Mouse (Mus musculus): Measurements from ENCODE around the gene Wscd1.

Gene Wscd1

DNA sequence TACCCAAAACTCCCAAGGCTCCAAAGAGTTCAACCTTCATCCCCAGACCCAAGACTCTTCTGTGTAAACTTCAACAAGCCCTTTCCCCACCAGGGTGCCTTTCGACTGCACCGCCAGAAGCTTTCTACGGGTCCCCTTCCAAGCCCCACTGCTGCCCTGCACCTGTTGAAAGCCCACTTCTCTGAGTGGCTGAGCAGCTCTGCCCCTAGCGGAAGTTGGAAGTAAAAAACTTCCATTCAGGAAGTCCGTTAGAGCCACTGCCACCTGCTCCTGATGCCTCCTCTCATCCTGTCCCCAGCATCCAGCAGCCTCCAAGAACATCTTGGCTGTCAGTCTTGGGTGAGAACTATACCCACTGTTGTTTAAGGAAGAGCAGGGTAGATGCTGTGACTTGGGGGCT, at the start of gene Wscd1:
TSS of gene Wscd1 (plus strand) at position 250 of the 400 bp plus-strand sequence.
- DNase-seq (ENCODE audit: low spot score in 2 of 2) = peak in 1 of 2 experiments; percentile 1

DNA sequence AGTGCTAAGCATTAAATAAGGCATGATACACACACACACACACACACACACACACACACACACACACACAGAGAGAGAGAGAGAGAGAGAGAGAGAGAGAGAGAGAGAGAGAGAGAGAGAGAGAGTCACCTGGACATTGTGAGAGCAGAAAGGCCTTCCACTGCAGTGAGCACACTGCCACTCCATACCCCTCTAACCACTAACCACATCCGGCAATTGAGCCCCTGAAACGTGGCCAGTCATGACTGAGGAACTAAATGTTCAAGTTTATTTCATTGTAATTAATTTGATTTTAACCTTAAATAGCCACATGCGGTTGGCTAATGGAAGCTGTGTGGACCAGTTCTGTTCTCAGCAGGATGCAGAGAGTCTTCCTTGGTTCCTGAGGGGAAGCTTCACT, 21.7 kb upstream of the Wscd1 start:
- no peak for DNase-seq (ENCODE audit: low spot score in 2 of 2)

DNA sequence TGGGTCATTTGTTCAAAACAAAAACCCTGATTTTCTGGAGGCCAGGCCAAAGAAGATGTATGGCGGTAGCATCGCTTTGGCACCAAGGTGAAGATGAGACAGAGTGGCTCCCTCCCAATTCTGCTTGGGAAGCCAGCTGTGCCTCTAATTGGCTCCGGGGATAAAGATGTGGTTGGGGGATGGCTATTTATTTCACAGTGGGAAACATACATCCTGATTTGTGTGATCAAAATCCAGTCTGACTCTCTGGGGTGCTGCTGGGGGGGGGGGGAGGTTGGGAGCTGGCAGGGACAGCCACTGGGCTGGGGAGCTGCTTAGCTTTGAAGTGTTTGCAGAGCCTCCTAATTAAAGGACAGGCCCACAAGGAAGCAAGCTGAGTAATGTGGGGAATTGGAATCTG, 20.4 kb upstream of the Wscd1 start:
- no peak for DNase-seq (ENCODE audit: low spot score in 2 of 2)

DNA sequence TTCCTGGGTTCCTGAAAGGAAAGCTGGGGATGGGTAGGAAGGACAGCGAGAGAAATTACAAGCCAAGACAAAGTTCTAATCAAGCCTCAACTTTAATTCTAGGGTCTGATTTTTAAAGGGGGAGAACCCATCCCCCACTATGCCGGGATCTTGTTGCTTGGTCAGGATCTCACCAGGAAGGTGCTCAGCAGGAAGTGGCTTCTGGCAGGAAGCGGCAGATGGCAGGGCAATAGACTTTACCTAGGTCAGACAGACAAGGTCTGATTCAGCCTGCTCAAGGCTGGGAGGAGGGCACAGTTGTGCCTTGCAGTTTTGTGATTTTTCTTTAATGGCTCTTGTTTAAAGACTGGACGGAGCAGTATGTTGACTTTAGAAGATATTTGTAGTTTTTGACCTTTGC, 15.9 kb upstream of the Wscd1 start:
- DNase-seq (ENCODE audit: low spot score in 2 of 2) = no peak

DNA sequence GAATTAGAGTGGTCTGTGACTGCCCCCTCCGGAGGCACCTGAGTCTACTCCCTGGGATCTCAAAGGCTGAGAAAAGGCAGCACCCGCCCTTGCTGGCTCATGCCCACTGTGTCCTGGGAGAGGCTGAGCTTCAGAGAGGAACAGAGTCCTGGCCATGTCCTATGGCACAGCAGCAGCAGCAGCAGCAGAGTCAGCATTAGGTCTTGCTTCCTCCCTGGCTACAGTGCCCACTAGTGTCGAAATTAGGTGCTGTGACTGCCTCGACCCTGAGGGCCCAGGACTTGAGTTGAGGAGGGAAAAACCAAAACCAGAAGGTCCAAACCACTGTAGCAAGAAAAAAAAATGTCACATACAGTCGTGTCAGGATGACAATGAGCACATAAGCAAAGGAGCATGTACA, 12.6 kb upstream of the Wscd1 start:
- DNase-seq (ENCODE audit: low spot score in 2 of 2) = no peak

DNA sequence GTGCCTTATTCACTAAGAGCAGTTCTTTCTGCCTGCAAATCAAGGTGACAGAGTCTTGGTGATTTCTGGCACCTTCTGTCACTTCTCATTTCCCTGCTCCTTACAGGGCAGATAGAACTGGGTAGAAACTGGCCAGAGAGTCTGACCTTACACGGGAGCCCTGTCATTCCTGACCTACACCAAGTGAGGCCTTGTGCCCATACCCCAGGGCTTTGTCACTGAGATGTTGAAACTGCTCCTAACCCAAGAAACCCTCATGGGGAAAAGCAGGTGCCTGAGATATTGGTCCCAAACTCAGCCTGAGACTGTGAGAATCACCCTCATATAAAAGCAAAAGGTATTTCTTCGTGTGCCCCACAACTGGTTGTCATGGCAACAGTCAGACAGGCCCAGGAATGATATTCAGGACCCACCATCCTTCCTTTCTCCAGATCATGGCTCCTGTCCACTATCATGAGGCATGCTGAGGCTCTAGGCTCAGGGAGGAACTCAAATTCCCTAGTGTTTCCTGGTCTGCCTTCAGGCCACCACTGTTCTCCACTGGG, 11.1 kb upstream of the Wscd1 start:
- no peak for DNase-seq (ENCODE audit: low spot score in 2 of 2)

DNA sequence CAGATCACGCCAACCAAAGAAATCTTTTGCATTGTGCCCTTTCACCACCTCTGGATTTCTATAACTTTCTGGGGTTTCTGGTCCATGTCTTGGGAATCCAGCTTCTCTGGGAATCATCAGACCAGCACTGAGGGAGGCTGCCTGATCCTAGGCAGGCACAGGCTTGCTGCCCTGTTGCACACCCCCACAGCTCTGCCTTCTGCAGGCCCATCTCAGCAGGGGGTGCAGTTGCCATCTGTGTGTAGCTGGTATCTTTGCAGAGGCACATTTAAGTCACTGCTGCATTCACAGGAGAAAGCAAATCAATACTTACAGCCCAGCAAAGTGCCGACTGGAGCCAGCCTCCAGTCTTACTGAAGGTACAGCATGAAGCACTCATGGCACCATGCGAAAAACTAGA, 3.8 kb upstream of the Wscd1 start:
- no peak for DNase-seq (ENCODE audit: low spot score in 2 of 2)

DNA sequence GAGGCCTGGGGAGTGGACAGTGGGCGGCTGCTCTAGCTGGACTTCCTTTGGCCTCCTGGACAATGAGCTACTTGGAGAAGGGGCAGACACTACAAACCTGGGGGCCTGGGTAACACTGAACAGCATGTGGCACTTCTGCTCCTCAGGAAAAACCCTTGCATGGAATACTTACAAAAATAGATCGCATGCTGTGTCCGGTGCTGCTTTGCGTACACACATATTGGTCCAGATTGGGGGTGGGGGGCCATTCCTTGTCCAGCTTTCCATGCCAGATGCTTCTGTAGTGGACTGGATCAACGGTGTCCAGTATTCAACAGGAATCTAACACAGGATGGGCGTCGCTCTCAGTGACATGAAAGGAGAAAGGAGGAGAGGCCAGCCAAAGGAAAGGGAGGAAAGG, 2.0 kb upstream of the Wscd1 start:
- DNase-seq (ENCODE audit: low spot score in 2 of 2) = no peak

DNA sequence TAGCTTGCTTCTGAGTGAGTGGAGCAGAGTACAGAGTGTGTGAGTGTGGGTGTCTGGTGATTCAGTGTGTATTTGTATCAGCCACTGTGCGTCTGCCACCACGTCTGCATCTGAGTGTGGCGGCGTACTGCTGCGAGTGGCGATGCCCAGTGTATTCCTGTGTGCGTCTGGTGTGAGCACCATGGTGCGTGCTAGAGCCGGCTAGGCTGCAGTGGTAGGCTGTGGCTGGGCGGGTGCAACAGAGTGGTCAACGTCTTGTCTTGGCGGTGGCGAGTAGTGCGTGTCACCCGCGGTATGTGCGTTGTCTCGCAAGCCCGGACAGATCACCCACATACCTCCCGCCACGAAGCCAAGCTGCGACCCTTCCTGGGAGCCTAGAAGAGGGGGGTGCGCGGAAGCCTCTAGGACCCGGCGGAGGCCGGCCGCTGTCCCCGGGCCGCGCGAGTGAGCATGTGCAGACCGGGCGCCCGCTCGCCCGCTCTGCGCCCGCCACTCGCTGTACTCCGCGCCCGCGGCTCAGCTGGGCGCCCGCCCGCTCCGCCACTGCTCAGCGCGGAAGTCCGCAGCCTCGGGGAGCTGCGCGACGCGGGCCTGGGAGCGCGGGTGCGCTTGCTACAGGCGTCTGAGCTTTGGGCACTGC, 934 bp downstream of the Wscd1 start:
- DNase-seq (ENCODE audit: low spot score in 2 of 2) = peak in 1 of 2 experiments; percentile 6

DNA sequence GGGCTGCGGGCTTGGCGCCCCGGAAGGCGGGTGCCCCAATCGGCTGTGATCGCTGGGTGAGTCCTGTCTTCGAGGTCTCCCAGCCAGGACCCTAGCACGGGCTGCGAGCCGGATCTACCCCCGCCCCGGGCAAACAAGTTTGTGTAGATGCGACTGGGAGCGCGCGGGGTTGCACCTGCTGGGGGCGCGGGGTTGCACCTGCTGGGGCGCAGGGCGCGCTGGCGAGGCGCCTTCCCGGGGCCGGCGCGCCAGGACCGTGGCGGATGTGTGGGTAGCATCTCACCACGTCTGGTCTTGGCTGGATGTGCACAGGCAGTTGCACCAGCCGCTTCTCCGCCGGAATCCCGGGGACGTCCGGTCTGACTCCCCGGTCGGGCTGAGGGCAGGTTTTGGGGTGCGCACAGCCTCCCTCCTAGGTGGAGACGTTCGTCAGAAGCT, 1.5 kb downstream of the Wscd1 start:
- peak in 1 of 2 experiments; percentile 1 for DNase-seq (ENCODE audit: low spot score in 2 of 2)

DNA sequence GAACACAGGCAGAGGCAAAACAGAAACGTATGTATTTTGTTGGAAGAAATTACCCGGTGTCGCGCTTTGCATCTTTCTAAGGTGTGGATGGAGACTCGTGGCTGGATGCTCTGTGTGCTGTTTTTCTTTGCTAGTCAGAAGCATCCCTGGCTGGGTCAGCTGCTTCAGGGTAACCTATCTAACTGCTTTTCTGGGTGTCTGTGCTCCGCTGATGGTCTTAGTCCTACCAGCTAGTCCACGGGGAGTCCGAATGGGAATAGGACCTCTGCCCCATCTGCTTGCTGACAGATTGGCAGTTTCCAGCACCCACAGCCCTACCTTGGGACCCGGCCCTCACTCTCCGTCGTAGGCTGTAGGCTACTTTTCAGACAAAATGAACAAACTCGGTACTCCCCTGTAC, 2.0 kb downstream of the Wscd1 start:
- no peak for DNase-seq (ENCODE audit: low spot score in 2 of 2)

DNA sequence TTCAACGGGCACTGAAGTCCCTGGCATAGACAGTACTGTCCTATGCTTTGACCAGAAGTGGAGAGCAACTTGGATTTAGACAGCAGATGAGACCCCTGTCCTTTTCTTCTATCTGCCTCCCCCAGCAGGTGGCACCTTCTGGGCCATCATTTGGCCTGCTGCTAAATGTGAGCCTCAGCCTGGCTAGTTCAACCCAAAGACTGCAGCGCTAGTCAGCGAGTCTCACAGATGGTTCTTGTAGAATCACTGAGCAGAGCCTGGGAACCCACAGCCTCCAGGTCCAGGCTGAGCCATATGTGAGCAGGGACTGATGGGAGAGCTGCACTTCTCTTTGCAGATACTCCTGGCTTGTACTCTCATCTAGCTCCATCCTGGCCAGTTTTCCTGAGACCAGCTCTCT, 2.9 kb downstream of the Wscd1 start:
- no peak for DNase-seq (ENCODE audit: low spot score in 2 of 2)

DNA sequence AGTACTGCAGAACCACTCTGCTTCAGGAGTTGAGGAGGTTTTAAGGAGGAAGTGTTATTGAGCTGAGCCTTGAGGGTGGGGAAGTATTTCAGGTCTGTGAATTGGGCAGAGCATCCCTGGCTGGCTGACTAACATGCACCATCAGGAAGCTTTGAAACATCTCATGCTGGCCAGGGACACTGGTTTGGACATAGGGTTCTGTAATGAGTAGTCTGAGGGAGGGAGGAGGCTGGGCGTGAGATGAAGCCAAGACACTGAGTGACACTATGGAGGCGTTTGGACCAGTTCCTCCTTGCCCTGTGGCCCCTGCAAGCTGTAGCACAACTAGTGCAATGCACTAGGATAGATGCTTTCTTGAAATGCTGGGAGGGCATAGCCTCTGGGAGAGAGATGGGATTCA, 5.4 kb downstream of the Wscd1 start:
- DNase-seq (ENCODE audit: low spot score in 2 of 2) = no peak

DNA sequence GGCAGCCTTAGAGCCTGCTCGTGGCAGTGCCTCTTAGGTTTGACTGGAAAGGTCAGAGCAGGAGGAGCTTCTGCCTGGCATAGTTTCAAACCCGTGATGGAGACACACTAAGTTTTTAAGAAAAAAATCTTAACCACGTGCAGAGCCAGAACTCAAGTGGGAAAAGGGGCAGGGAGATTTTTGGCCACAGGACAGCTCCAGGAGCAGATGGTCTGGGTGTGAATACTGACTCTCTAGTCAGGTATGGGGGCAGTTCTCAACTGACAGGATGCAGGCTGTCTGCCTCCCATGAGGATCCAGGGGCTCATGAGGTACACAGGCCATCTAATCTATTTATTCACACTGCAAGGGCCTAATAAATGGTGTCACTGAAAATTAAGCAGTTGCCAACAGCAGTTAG, 6.6 kb downstream of the Wscd1 start:
- no peak for DNase-seq (ENCODE audit: low spot score in 2 of 2)

DNA sequence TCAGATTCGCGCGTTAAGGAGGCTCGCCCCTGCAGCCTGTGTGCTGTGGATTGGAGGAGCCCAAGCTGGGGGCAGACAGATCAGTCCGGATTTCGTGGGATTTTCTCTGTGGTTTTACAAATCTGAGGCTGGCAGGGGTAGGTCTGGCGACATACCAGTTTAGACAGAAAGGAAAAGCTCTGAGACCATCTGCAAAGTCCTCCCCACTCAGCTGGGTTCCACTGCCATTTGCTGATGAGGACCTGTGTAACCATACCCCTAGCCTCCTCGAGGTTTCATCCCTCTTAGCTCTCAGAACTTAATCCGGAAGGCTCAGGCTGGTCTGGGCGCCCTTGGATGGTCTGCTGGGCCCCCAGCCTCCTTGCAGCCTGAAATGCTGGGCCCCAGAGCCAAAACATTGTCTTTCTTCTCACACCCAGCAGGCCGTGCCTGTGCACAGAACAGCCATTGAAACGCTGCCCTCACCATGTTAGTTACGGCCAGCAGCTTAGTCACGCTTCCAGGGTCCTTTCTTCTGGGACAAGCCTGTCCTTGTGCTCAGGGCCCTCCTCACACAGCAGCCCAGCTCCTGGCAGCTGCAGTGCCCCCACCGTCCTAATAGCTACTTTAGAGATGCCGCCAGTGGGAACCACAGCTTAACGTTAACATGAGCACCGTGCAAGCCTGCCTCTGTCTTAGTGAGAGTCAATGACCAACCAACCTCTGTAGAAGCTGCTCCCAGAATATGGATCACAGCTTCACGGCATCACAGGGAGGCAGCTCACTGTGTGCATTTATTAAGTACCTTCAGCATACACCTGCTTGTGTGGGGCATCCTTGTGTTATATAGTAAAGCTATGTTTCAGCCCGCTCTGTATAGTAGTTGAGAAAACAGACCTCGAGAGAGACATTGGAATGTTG, 8.7 kb downstream of the Wscd1 start:
- no peak for DNase-seq (ENCODE audit: low spot score in 2 of 2)

DNA sequence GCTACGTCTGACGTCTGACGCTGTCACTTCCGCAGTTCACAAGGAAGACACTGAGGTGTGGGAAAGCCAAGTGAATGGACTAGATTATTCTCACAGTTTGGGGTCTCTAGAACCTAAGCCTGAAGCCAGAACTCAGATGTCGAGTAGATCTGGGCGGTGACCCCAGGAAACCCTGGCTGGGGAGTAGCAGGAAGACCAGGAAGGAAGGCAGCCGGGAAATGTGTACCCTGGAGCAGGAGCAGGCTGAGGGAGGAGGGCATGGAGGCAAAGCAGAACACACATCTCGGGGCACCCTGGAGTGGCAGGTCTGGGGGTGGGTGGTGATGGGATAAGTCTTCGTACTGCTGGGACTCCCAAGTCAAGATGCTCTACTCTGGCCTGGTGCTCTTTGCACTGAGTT, 11.3 kb downstream of the Wscd1 start:
- DNase-seq (ENCODE audit: low spot score in 2 of 2) = no peak

DNA sequence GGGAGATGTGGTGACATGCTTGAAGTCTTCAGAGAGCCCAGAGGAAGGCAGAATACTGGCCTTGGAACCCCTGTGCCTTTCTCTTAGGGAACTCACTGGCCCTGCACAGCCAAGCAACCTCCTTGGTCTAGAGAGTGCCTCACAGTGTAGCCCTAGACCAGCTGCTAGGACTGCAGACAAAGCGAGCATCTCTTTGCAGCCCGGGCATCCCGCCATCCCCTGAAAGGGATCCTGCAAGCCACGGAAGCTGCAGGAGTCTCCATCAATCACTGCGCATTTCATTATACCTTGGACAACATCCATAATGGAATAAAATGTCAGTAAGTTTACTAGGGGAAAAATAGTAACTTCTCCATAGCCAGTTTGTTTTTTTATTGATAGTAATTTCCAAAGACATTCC, 13.4 kb downstream of the Wscd1 start:
- no peak for DNase-seq (ENCODE audit: low spot score in 2 of 2)

DNA sequence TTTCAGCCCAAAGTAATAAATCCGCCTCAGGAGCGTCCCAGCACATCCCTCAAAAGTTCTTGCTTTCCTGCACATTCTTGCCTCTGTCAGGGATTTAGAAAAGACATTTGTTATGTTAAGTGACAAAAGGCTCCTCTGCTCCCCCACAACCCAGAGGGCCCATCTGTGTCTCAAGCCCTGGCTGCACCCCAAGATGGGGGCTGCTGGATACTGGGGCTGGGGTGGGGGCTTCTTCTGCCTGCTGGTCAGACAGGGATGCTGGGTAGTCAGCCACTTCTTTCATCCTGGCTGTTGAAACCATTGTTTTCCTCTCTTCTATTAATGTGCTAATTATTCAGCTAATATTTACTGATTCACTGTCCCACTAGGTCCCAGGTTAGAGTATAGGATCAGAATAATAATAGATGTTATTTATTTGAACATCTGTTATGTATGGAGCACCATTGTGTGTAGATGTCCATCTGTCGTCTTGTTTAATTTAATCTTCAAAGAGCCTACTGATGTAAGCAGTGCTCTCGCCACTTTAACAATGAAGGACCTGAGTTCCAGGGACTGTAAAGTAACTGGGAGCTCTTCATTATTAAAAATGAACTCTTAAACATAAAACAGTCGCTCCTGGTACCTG, 14.0 kb downstream of the Wscd1 start:
- DNase-seq (ENCODE audit: low spot score in 2 of 2) = no peak

DNA sequence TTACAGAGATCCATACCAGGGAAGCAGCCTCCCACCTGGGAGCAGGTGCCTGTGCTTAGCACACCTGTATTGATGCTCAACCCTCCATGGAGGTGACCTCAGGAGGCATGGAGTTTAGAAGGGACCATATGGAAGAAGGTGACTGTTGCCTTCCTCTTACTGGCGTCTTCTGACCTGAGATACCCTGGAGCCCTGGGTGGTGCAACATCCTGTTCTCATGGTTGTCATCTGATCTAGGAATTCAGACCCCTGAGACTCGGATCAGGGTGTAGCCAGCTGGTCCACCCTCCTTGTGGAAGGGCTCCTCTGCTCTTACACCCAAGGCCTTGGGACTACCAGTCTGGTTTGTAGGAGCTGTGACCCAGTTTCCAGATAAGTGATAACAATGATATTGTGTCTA, 15.0 kb downstream of the Wscd1 start:
- no peak for DNase-seq (ENCODE audit: low spot score in 2 of 2)

DNA sequence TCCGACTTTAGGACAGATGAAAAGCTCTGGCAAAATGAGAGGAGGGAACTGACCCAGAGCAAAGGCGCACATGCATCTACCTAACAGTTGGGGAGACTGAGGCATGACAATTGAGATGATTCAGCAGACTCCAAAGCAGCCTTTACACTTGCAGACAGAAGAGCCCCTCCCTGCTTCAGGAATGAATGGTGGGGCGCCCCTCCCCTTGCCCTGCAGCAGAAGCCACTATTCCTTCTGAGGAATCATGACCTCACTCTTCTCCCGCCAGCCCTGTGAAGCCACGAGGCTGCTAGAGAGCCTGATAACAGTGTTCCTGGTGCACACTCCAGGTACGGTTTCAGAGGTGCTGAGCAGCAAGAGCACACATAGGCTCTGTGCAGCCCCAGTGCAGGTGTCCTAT, 15.6 kb downstream of the Wscd1 start:
- DNase-seq (ENCODE audit: low spot score in 2 of 2) = no peak

DNA sequence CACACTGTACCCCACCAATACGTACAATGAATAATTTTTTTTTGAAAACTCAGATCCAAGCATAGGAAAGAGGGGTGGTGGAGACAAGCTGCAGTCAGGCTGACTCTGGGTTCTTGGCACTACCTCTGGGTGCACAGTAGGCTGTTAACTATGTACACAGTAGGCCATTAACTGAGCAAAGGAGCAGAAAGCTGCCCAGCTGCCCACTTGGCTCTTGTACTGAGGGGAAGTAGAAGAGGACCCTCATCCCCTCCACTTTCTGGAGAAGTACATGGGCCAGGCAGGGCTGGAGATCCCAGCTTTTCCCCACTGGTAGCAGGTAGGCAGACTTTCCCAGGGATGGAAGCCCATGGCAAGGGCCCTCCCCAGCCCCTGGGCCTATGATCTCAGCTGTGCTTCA, 16.7 kb downstream of the Wscd1 start:
- DNase-seq (ENCODE audit: low spot score in 2 of 2) = no peak

DNA sequence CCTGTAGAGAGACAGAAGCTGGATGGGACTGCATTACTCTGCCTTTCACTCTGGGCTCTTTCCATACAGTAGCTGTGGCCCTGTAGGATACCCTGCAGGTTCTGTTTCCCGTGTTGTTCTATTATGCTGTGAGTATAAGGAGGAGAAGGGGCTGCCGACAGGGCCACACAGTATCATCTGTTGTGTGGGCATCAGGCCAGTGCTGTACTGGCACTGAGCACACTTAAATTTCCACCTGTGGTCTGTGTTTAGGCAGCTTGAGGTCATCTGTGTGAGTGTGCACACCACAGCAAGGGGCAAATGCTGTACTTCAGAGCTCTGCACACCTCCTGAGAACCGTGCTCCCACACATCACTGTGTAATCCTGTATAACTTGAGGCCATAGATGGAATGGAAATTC, 18.0 kb downstream of the Wscd1 start:
- DNase-seq (ENCODE audit: low spot score in 2 of 2) = no peak

DNA sequence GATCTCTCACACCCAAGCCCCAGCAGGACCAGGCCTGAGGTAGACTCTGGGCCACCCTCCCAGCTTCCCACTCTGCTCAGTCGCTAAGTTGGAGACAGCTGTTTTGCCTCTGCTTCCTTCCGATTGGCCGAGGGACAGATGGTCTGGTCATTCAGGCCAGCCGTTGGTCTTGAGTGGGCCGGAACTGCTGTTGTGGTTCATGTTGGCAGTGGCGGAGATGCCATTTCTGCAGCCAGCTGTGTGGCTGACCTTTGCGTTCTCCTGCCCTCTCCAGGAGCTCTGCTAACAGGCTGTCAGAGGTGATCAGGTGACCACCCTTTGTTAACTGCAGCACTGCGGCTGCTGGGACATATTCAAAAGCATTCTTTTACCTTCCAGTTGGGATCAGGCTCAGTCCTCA, 20.0 kb downstream of the Wscd1 start:
- DNase-seq (ENCODE audit: low spot score in 2 of 2) = no peak

Measured in urinary bladder, adult 18-20 months (tissue).